Mouse (Mus musculus) thymus, adult 2 months (tissue): ENCODE results near the gene Ggt6. TPM values are rescaled to one million over a fixed set of nuclear protein-coding genes. Genes with fewer than 3 reads are reported as not detected.

Experiments used
- DNase-seq: peaks from one replicate; pipeline ENCODE4 v3.0.0; 2021
- H3K27ac ChIP-seq: fragments of 200-500 bp; 2 replicates; pipeline ENCODE4 v1.5.1; 2012; ENCODE audit warnings: low read length, control low read depth; ENCODE audit not compliant: control insufficient read depth, insufficient read depth
- H3K27me3 ChIP-seq: fragments of 200-500 bp; 2 replicates; pipeline ENCODE4 v1.6.1; 2012; ENCODE audit warnings: mild to moderate bottlenecking, low read length, moderate library complexity, mixed read lengths; ENCODE audit not compliant: control insufficient read depth, insufficient read depth
- H3K36me3 ChIP-seq: fragments of 200-500 bp; 2 replicates; pipeline ENCODE4 v1.6.1; 2012; ENCODE audit warnings: mild to moderate bottlenecking, low read length, moderate library complexity; ENCODE audit not compliant: control insufficient read depth, insufficient read depth
- H3K4me1 ChIP-seq: fragments of 200-500 bp; replicated peaks from 2 replicates; pipeline ENCODE4 v1.6.1; 2012; ENCODE audit warnings: low read length; ENCODE audit not compliant: control insufficient read depth, insufficient read depth
- H3K4me3 ChIP-seq: fragments of 200-500 bp; 2 replicates; pipeline ENCODE4 v1.5.1; 2012; ENCODE audit warnings: mild to moderate bottlenecking, low read length, control low read depth, moderate library complexity; ENCODE audit not compliant: control insufficient read depth, insufficient read depth
- CTCF ChIP-seq: fragments of 200-500 bp; IDR thresholded peaks from 2 replicates; pipeline ENCODE4 v1.5.1; 2012; ENCODE audit warnings: mild to moderate bottlenecking, control low read depth, low read length, moderate library complexity, borderline replicate concordance; ENCODE audit not compliant: control insufficient read depth, poor library complexity, insufficient read depth; ENCODE audit errors: extremely low read depth
- POLR2A ChIP-seq: fragments of 200-500 bp; IDR thresholded peaks from 2 replicates; pipeline ENCODE4 v1.6.1; 2012; ENCODE audit warnings: mild to moderate bottlenecking, low read length, control low read depth, moderate library complexity; ENCODE audit not compliant: control insufficient read depth, poor library complexity, insufficient read depth; ENCODE audit errors: extremely low read depth
- WGBS: fragments of 180-500 bp; shearing (Covaris S2); methylation state at CpG from one replicate; pipeline ENCODE4 v1.1.7; 2018; 5-methylcytosine and 5-hydroxymethylcytosine counted together
- polyA plus RNA-seq: library from polyadenylated mRNA; depleted of rRNA; stranded (reverse); fragments of >200 nt; gene quantifications from 2 replicates; pipeline ENCODE4 v1.2.3, GENCODE M21; 2012; rRNA removed

The Ggt6 gene
- polyA plus RNA-seq = 4.0 and 4.3 TPM in 2 replicates

DNA sequence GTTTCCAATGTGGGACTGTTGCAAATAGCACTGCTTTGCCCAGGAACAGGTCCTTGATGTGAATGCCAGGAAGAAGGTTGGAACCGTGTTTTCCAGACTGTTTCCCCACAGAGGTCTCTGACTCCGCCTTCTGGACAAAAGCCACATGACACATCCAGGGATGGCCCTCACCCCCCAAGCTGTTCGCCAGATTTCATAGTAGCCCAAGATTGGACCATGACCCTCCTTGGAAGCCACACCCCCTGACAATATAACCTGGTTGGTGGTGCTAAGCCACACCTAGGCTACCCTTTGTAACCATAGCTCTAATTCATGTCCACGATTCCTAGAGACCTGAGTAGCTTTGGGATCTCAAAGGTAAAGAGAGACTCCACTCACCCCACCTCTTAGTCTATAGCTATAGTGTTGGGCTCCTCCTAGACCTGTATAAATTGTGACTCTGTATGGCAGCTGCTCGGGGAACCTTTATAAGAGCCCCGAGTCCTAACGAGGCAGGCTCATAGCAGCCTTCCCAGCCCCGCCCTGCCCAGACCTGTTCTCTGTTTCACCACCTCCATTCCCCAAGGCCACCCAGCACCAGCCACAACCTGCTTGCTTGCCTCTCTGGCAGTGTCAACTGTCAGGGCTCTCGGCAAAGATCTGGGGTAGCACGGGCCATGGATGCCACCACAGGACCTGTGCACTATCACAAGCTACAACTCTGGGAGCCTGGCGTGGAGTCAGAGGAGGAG lies at the start of gene Ggt6:
Gene Ggt6, plus strand, starts transcription at position 564 of the 731 bp plus-strand sequence.
- Histone ChIP-seq H3K4me3 (no peak within 1 kb of the TSS), H3K27me3 (no peaks in the 10 kb centered on the region), H3K27ac (no peak within 1 kb of the TSS), H3K36me3 (no peaks in the 10 kb centered on the region), H3K4me1 (no peaks in the 10 kb centered on the region)
- 86% methylated on average over 11 of the region's 11 CpGs for WGBS
- DNase-seq = no peak
- TF ChIP-seq CTCF = no peak
- TF ChIP-seq POLR2A = no peak

DNA sequence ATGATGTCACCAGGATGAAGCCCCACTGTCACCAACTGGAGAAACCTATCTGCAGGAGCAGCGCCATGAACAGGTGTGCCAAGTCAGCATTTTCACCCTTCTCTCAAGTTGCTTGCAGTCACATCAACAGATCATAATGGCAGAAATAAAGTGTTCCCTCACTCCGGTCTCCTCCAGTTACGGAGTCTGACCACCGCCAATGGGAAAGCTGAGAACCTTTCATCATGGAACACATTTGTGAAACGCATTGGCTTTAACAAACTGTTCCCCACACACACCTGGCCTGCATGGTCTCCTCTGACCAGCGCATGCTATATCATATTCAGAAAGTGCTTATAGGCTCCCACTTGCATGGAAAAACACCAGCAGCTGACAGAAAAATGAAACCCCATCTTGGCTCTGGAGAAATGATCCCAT lies 47.2 kb upstream of the Ggt6 start:
- Histone ChIP-seq H3K4me1 (no peaks in the 10 kb centered on the region), H3K27ac (no peak overlapping the region), H3K27me3 (no peaks in the 10 kb centered on the region), H3K36me3 (no peaks in the 10 kb centered on the region), H3K4me3 (no peak overlapping the region)
- DNase-seq = no peak
- 93% methylated on average over 6 of the region's 6 CpGs for WGBS
- TF ChIP-seq CTCF (no peak), POLR2A (no peak)

DNA sequence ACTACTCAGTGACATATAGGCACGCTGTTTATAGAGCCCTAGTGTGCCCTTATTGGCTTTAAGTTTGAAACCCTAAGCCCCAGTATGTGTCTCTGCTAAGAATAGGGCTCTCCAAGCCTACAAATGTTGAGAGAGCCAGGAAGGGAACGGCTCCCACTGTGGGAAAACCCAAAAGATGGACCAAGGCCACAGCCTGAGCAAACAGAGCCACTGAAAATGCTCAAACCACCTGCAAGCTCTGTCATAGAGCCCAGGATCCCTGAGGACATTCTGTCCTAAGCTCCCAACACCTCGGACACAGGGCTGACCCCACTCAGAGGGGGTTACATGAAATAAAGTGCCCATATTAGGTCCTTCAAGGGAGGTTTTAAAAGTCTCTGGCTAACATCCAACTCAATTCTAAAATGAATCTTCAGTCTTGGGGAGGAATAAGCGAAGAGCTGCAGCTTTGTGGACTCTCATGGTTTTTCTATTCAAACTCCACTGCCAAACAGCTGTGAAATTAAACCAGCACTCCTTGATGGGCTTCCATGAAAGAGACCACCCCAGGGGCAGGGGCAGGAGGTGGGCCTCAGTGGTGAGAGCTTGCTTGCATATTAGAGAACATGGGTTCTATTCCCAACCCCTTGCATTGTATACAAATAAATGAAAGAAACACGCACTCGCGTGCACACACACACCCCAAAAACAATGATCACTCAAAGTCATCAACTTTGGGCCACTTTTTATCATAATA lies 45.8 kb upstream of the Ggt6 start:
- 90% methylated on average over 7 of the region's 7 CpGs for WGBS

DNA sequence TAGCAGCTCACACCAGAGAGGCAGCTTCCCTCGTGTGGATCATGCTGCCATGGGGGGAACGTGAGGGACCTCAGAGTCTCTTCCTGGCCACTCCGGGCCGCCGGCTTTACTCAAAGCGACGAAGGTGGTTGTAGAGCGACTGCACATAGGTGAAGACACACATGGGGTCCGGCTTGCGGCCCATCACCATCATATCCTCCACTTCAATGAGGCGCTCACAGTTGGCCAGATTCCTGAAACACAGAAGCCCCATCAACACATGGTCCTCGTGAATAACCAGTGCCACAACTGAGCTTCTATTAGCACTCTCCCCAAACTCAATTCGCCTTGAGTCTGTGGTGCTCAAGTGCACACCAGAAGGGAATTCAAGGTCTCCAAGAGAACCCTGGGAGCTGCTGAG lies 44.1 kb upstream of the Ggt6 start:
- no peak overlapping the region for H3K27ac ChIP-seq
- TF ChIP-seq CTCF (no peak), POLR2A (no peak)
- 92% methylated on average over 13 of the region's 13 CpGs for WGBS
- no peaks in the 10 kb centered on the region for H3K4me1 ChIP-seq
- no peak overlapping the region for H3K4me3 ChIP-seq
- no peaks in the 10 kb centered on the region for H3K27me3 ChIP-seq
- H3K36me3 ChIP-seq = no peaks in the 10 kb centered on the region
- DNase-seq = no peak

More for the DNA sequence above, 45.8 kb upstream of the Ggt6 start:
- Histone ChIP-seq H3K27me3 (no peaks in the 10 kb centered on the region), H3K36me3 (no peaks in the 10 kb centered on the region), H3K4me1 (no peaks in the 10 kb centered on the region), H3K4me3 (no peak overlapping the region), H3K27ac (no peak overlapping the region)
- DNase-seq = no peak
- TF ChIP-seq CTCF (no peak), POLR2A (no peak)

DNA sequence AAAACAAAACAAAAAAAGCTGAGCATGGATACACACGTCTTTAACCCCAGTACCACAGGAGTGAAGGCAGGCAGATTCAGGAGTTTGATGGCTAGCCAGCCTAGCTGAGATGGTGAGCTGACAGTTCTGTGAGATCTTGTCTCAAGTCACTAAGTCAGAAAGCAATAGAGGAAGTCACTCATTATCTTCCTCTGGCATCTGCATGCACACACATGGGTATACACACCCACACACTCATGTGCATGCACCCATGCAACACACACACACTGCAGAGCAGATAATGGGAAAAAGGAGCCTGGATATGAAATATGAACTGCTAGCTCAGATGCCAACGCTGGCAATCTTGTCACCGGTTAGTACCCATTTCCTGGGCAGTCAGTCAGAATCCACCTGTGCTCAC lies 42.1 kb upstream of the Ggt6 start:
- no peaks in the 10 kb centered on the region for H3K4me1 ChIP-seq
- no peak overlapping the region for H3K27ac ChIP-seq
- no peak for DNase-seq
- no peaks in the 10 kb centered on the region for H3K27me3 ChIP-seq
- WGBS = 67% methylated on average over 3 of the region's 3 CpGs
- TF ChIP-seq POLR2A = no peak
- no peak for TF ChIP-seq CTCF
- H3K4me3 ChIP-seq = no peak overlapping the region
- no peaks in the 10 kb centered on the region for H3K36me3 ChIP-seq

DNA sequence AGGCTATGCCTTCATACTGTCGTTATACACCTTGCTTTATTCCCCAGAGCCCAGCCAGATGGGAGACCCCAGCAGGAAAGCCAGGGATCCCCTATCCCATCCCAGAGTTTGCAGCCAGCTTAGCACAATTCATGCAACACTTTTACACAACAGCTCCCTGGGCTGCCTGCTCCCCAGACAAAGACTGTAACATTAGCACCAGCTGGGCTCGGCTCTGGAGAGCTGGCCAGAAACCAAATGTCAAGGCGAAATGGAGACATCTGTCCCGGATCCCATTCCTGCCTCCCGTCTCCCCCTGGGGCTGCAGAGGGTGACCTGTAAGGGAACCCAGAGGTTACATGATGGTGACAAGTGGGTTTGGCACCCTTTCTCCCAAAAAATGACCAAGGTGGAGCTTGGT lies 41.7 kb upstream of the Ggt6 start:
- no peak for DNase-seq
- TF ChIP-seq CTCF (no peak), POLR2A (no peak)
- Histone ChIP-seq H3K4me3 (no peak overlapping the region), H3K36me3 (no peaks in the 10 kb centered on the region), H3K4me1 (no peaks in the 10 kb centered on the region), H3K27me3 (no peaks in the 10 kb centered on the region), H3K27ac (no peak overlapping the region)
- 87% methylated on average over 5 of the region's 5 CpGs for WGBS
